Mouse (Mus musculus): ENCODE results near the gene Ugt1a6b.
"Not testable (repeated sequence)": the region's sequence is repeated elsewhere in the genome, so short reads cannot be mapped to it uniquely, and the experiment has no call there.

The Ugt1a6b gene

DNA sequence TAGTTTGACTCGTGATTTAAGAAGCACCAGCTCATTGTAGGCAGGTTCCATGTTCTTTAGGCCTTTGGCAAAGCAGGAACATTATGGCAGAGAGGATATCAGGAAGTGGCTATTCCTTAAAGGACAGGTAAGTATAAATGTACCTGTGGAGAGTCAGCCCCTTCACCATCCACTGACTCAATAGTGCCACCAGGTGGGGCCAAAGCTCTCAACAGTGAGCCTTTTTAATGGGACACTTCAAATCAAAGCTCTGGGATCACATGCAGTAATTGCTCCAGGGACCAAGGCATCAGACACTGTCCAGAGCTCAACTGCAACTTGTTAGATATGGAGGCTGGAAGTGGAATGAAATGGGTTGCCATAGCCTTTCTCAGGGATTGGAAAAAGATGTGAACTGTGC lies 18.5 kb downstream of the Ugt1a6b start:
- CTCF ChIA-PET, result not testable (repeated sequence)

DNA sequence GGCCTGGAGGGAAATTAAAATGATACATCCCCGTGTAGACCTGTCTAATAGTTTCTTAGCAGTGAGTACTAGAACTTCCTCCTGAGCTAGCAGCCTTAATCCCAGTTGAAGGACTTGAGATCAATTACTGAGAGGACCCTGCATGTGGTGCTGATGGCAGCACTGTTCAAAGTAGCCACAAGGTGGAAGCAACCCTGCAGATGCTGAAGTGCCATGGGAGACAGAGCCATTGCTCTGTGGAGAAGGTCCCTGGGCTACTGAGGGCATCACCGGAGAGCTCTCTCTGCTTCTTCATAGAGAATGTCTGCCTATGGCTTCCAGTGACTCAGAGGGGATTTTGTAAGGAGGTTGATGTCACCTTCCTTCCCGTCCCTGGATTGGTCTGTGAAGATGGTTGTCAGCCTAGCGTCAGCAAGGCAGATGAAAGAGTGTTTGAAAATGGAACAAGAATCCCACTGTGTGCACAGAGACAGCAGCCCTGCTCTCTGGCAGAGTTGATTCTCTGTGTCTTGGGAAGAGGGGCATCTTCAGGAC lies 22.8 kb downstream of the Ugt1a6b start:
- CTCF ChIA-PET, result not testable (repeated sequence)

DNA sequence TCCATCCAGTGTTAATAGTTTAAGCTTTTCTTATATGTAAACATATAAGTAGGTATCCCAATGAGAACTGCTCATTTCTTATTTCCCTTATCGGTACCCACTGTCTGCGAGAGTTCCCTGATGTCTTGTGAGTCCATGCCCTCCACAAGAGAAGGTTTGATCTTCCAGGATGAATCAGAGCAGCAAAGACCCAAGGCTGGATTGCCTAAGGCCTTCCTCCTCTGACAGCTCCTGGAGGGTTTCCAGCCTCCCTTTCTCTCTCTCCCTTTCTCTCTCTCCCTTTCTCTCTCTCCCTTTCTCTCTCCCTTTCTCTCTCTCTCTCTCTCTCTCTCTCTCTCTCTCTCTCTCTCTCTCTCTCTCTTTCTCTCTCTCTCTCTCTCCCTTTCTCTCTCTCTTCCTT lies 26.0 kb downstream of the Ugt1a6b start:
- CTCF ChIA-PET, result not testable (repeated sequence)

- CTCF ChIA-PET, result not testable (repeated sequence)
These were observed 27.2 kb downstream of the Ugt1a6b start for GRCm38 (mm10) chr1:88130223-88130622.

- CTCF ChIA-PET, result no interaction called here
These were observed 30.9 kb downstream of the Ugt1a6b start for GRCm38 (mm10) chr1:88133908-88134456.

- CTCF ChIA-PET, result not testable (repeated sequence)
These were observed 31.5 kb downstream of the Ugt1a6b start, which contains the start of gene Ugt1a6a for GRCm38 (mm10) chr1:88134457-88135011. Ugt1a6a (plus strand) TSS chr1:88134809.

DNA sequence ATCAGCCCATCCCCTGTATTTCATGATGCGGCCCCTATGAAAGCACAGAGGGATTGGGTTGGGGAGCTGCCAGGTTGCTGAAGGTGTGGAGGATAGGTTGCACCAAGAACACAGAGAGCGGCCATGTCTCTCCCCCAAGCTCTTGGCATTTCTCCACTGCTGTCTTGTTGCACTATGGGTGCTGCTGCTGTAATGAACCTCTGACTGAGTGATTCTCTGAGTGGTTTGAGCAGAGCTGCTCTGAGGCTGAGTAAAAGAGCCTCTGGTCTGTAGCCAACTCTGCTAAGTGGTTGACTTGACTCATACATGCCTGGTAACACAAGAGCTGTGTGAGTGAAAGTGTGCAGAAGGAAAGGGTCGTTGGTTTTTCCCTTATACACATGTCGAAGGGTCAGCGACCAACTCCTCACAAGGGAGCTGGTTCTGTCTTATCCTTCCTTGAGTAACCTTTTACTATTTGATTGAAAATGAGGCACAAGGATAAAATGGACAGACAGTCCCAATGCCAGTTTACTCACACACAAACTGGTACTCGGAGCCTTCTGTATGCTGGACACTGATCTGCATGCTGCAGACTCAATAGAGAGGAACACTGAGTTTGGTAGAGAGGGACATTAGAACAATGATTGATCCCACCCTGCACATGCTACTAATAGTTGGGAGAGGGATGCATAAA lies 32.3 kb downstream of the Ugt1a6b start:
- CTCF ChIA-PET, result not testable (repeated sequence)

GRCm38 (mm10) chr1:88136646-88137045 lies 33.6 kb downstream of the Ugt1a6b start:
- CTCF ChIA-PET, result no interaction called here

DNA sequence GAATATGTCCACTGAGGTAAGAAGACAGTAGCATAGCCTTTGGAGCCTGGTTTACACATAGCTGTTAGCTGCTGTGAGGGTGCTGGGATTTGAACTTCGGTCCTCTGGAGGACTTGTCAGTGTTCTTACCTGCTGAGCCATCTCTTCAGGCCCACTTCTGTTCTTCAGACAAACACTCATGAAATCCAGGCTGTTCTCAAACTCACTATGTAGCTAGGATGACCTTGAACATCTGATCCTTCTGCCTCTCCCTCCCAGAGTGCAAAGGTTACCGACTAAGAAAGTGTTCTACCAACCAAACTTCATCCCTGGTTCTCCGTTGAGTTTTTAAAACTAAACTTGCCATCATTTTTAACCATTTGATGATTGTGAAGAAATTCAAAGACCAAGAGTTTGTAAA lies 34.2 kb downstream of the Ugt1a6b start:
- CTCF ChIA-PET, result no interaction called here

DNA sequence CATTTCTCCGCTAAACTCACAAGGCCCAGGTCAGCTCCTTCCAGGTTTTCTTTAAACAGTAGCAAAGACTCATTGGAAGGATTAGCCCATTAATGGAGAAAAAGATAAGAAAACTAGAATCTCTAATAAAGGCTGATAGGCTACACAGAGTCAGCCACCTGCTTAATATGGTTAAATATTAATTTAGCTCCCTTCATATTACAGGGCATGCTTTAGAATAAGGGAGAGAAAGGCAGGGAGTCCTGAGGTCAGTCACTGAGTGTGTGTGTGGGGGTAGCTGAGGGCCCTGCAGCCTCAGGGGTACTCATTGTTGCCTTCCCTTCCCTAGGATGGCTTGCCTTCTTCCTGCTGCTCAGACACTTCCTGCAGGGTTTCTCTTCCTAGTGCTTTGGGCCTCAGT lies 35.1 kb downstream of the Ugt1a6b start:
- CTCF ChIA-PET, result no interaction called here

- CTCF ChIA-PET, result not testable (repeated sequence)
These were observed 37.4 kb downstream of the Ugt1a6b start for GRCm38 (mm10) chr1:88140492-88140891.

DNA sequence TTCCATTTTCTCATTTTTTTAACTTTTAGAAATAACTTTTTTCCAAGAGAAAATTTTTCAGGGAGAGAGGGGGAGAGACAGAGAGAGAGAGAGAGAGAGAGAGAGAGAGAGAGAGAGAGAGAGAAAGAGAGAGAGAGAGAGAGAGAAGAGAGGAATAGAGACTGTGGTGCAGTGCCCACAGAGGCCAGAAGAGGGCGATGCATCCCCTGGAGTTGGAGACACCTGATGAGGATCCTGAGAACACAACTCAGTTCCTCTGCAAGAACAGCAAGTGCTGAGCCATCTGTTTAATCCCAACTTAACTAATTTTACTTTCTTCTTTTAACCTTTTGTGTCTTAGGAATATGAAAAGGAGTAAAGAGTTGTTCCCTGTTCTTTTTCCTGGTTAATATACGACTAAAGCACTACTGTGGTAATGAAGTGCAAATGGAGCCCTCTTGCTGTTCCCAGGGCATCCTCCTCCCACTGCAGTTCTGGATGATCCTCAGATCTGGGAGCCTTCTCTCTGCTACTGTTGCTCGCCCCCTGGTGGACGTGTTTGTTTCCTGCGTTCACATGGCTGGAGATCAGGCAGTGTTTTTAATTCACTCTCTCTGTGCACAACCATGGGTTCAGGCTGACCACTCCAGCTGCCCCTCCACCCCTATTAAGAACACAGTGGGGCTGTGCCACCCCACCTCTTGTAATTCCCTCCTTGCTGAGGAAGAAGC lies 41.1 kb downstream of the Ugt1a6b start:
- CTCF ChIA-PET, result interaction anchor here (0.8 kb wide), 1 partner anchor 12 kb away, joined by 5 read pairs; no protein-coding TSS in a partner anchor

DNA sequence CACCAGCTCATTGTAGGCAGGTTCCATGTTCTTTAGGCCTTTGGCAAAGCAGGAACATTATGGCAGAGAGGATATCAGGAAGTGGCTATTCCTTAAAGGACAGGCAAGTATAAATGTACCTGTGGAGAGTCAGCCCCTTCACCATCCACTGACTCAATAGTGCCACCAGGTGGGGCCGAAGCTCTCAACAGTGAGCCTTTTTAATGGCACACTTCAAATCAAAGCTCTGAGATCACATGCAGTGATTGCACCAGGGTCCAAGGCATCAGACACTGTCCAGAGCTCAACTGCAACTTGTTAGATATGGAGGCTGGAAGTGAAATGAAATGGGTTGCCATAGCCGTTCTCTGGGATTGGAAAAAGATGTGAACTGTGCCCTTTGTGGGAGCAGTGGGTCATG lies 42.2 kb downstream of the Ugt1a6b start:
- CTCF ChIA-PET, result not testable (repeated sequence)

GRCm38 (mm10) chr1:88150133-88150532 lies 47.1 kb downstream of the Ugt1a6b start:
- CTCF ChIA-PET, result not testable (repeated sequence)

DNA sequence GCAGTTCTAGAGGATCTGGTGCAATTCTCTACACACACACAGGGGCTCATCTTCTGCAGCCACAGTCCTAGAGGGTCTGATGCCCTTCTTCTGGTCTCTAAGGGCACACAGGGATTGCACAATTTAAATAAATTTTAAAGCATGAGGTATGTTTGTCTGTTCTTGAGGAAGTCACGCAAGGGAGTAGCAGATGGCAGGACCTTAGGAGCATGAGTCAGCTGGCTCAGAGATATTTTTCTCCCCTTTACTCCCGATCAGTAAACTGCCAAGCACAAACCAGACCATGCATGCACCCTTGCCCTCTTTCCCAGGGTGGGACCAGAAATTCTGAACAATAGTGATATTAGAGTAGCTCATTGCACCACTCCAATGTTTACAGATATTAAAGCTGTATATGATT lies 55.4 kb downstream of the Ugt1a6b start:
- CTCF ChIA-PET, result no interaction called here

GRCm38 (mm10) chr1:88165711-88166110 lies 62.7 kb downstream of the Ugt1a6b start, which contains the start of gene Ugt1a5:
Ugt1a5 (plus strand) TSS chr1:88166012.
- CTCF ChIA-PET, result no interaction called here

DNA sequence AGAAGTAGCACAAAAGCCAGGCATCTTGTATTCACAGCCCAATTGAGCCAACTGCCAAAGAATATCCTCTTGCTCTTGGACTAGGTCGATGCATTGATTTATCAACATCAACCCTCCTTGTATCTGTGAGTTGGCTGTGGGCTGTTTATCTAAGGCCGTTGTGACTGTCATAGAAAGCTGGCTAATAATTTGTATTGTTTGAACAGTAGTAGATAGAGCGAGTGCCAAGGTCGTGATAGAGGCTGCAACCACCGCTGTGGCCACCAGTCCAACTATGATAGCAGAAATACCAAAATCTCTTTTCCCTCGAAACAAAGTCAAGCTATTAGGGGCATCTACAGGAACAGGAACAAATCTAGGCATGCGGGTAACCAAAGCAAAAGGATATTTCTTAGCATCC lies 69.1 kb downstream of the Ugt1a6b start:
- CTCF ChIA-PET, result not testable (repeated sequence)

DNA sequence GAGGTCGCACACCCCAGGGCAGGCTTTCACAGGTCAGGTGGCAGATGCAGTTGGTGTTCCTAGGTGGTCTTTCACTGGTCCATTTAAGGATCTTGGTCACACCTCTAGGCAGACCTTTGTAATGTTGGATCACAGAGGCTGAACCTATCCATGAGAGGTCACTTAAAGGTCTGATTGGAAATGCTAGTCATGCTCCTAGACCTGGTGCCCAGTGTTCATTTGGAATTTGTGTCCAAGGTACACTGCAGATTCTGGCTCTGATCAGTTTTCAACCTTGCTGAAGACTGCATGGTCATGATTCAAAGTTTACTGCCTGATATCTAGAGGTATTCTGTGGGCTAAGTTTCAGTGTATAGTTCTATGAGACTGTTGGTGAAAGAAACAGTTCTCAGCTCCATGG lies 76.6 kb downstream of the Ugt1a6b start:
- CTCF ChIA-PET, result no interaction called here

GRCm38 (mm10) chr1:88186325-88186935 lies 83.4 kb downstream of the Ugt1a6b start:
- CTCF ChIA-PET, result interaction anchor here (0.6 kb wide), 1 partner anchor 50 kb away, joined by 5 read pairs; no protein-coding TSS in a partner anchor

DNA sequence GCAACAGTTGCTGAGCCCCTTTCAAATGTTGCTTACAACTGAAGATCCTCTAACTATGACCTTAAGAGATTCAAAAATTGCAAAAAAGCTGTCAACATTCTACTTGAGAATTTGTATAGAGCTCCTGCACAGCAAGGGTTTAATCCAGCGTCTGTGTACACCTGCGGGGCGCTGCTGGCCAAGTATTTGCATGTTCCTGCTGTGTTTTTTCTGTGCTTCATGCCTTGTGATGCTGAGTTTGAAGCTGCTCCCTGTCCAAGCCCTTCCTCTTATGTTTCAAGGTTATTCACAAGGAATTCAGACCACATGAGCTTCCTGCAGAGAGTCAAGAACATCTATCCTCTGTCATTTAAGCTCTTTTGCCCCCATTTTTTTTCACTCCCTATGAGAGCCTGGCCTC lies 89.1 kb downstream of the Ugt1a6b start:
- CTCF ChIA-PET, result no interaction called here

- CTCF ChIA-PET, result no interaction called here
These were observed 92.6 kb downstream of the Ugt1a6b start for GRCm38 (mm10) chr1:88195687-88196086.

DNA sequence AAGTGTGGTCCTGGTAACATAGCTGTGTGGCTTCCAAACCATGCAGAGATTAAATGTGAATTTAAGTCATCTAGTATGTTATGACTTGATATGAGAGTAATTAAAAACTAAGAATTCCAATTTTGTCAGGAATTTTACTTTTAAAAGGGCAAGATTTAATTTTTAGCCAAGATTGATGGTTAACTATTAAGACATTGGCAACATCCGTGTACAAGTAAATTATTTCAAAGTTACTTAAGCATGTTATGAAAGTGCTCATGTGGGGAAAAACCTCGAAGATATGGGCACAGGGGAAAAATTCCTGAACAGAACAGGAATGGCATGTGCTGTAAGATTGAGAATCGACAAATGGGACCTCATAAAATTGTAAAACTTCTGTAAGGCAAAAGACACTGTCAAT lies 94.4 kb downstream of the Ugt1a6b start:
- CTCF ChIA-PET, result no interaction called here

Measured in spleen, embryonic (tissue).